Mouse (Mus musculus): ENCODE data around the gene Wnt2.

- TF ChIP-seq POLR2A (IDR thresholded peaks at IDR 0.05; ENCODE audit: low read depth, low read length) (no peak), CTCF (IDR thresholded peaks at IDR 0.05; ENCODE audit: extremely low read depth, insufficient read depth, insufficient read length, insufficient replicate concordance) (no peak)
Measured at GRCm38 (mm10) chr6:17947130-17947831, 83.1 kb downstream of the Wnt2 start.
